Mouse (Mus musculus) kidney, adult 2 months (tissue): ENCODE data around the gene Flywch1. TPM values are rescaled to one million over a fixed set of nuclear protein-coding genes. Genes with fewer than 3 reads are reported as not detected.

Experiments used
- DNase-seq: peaks from one replicate; pipeline ENCODE4 v3.0.0; 2021
- H3K27ac ChIP-seq: fragments of 200-500 bp; 2 replicates; pipeline ENCODE4 v1.5.1; 2012; ENCODE audit warnings: low read depth, low read length, control low read depth, inconsistent platforms; ENCODE audit not compliant: insufficient read depth
- H3K27me3 ChIP-seq: fragments of 200-500 bp; replicated peaks from 2 replicates; pipeline ENCODE4 v1.6.1; 2012; ENCODE audit warnings: mild to moderate bottlenecking, moderate library complexity, low read length, inconsistent platforms; ENCODE audit not compliant: control insufficient read depth, insufficient read depth
- H3K36me3 ChIP-seq: fragments of 200-500 bp; 2 replicates; pipeline ENCODE4 v1.6.1; 2012; ENCODE audit warnings: mild to moderate bottlenecking, moderate library complexity, low read length, inconsistent platforms; ENCODE audit not compliant: control insufficient read depth, insufficient read depth
- H3K4me1 ChIP-seq: fragments of 200-500 bp; 2 replicates; pipeline ENCODE4 v1.6.1; 2011; ENCODE audit warnings: low read length; ENCODE audit not compliant: control insufficient read depth, insufficient read depth
- H3K4me3 ChIP-seq: fragments of 200-500 bp; 2 replicates; pipeline ENCODE4 v1.5.1; 2011; ENCODE audit warnings: mild to moderate bottlenecking, low read depth, low read length, control low read depth; ENCODE audit not compliant: insufficient read depth
- CTCF ChIP-seq: fragments of 200-500 bp; conservative IDR thresholded peaks from 2 replicates; pipeline ENCODE4 v1.5.1; 2011; ENCODE audit warnings: low read depth, mild to moderate bottlenecking, control low read depth, low read length, moderate library complexity, mixed read lengths; ENCODE audit not compliant: insufficient read depth, insufficient read length
- POLR2A ChIP-seq: fragments of 200-500 bp; IDR thresholded peaks from one replicate; pipeline ENCODE4 v1.6.1; 2011; ENCODE audit warnings: low read depth, low read length, control low read depth
- WGBS: fragments of 180-500 bp; shearing (Covaris S2); methylation state at CpG from one replicate; pipeline ENCODE4 v1.1.7; 2018; 5-methylcytosine and 5-hydroxymethylcytosine counted together
- polyA plus RNA-seq: library from polyadenylated mRNA; depleted of rRNA; stranded (reverse); fragments of >200 nt; gene quantifications from 2 replicates; pipeline ENCODE4 v1.2.3, GENCODE M21; 2012

Flywch1 gene
- polyA plus RNA-seq, 1 experiment: 41.7 TPM

- H3K36me3 ChIP-seq: no peaks in the 10 kb centered on the region
- DNase-seq: peak; percentile 40
- no peaks in the 10 kb centered on the region for H3K4me1 ChIP-seq
- no peak overlapping the region for H3K27ac ChIP-seq
- WGBS: 6% methylated on average over 44 of the region's 44 CpGs
- TF ChIP-seq CTCF (no peak), POLR2A (no peak)
- peaks cover 4% of the 10 kb centered on the region; the same call in 1 of the 2 replicates for H3K27me3 ChIP-seq
- H3K4me3 ChIP-seq: peak overlapping the region; percentile 29; the same call in 1 of the 2 replicates
Observed at GRCm38 (mm10) chr17:23742210-23742793, 29.1 kb downstream of the Flywch1 start.

GRCm38 (mm10) chr17:23741359-23742209 lies 29.8 kb downstream of the Flywch1 start:
- Histone ChIP-seq H3K27ac (no peak overlapping the region), H3K4me1 (no peaks in the 10 kb centered on the region), H3K36me3 (no peaks in the 10 kb centered on the region), H3K4me3 (no peak overlapping the region), H3K27me3 (peaks cover 4% of the 10 kb centered on the region; the same call in 1 of the 2 replicates)
- DNase-seq: no peak
- no peak for TF ChIP-seq CTCF
- no peak for TF ChIP-seq POLR2A
- 37% methylated on average over 38 of the region's 38 CpGs for WGBS

DNA sequence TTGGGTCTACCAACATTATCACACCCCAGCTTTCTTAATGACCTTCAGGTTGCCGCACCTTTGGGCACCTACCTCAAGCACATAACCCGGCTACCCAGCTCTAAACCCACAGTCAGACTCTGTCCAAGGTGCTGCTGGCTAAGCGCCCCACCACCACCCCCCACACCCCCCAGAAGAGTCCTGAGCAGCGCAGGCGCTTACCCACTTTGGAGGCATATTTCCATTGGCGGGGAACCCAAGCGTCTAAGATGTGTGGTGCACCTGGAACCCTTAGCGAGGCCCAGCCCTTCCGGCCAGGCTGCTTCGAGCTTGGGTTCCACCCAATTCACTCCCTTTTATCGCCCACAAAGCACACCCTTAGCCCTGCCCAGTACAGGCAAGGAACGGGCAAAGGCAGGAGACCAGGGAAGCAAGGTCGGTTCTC lies 30.8 kb downstream of the Flywch1 start, which contains the start of gene Paqr4:
Paqr4 (minus strand) TSS at position 270 of the 424 bp plus-strand sequence.
- peak within 1 kb of the TSS; percentile 62 for H3K4me3 ChIP-seq
- H3K27ac ChIP-seq: no peak within 1 kb of the TSS
- peaks cover 1% of the 10 kb centered on the region; the same call in 1 of the 2 replicates for H3K27me3 ChIP-seq
- no peaks in the 10 kb centered on the region for H3K4me1 ChIP-seq
- DNase-seq: no peak
- 6% methylated on average over 13 of the region's 13 CpGs for WGBS
- TF ChIP-seq CTCF (no peak), POLR2A (no peak)
- H3K36me3 ChIP-seq: no peaks in the 10 kb centered on the region

- no peaks in the 10 kb centered on the region for H3K27me3 ChIP-seq
- peak overlapping the region; percentile 62 for H3K4me3 ChIP-seq
- peak; percentile 94 for DNase-seq
- H3K27ac ChIP-seq: no peak overlapping the region
- under 1% methylated on average over 46 of the region's 46 CpGs for WGBS
- TF ChIP-seq POLR2A (no peak), CTCF (no peak)
- H3K4me1 ChIP-seq: no peaks in the 10 kb centered on the region
- no peaks in the 10 kb centered on the region for H3K36me3 ChIP-seq
Observed at GRCm38 (mm10) chr17:23740136-23740584, 31.2 kb downstream of the Flywch1 start.

DNA sequence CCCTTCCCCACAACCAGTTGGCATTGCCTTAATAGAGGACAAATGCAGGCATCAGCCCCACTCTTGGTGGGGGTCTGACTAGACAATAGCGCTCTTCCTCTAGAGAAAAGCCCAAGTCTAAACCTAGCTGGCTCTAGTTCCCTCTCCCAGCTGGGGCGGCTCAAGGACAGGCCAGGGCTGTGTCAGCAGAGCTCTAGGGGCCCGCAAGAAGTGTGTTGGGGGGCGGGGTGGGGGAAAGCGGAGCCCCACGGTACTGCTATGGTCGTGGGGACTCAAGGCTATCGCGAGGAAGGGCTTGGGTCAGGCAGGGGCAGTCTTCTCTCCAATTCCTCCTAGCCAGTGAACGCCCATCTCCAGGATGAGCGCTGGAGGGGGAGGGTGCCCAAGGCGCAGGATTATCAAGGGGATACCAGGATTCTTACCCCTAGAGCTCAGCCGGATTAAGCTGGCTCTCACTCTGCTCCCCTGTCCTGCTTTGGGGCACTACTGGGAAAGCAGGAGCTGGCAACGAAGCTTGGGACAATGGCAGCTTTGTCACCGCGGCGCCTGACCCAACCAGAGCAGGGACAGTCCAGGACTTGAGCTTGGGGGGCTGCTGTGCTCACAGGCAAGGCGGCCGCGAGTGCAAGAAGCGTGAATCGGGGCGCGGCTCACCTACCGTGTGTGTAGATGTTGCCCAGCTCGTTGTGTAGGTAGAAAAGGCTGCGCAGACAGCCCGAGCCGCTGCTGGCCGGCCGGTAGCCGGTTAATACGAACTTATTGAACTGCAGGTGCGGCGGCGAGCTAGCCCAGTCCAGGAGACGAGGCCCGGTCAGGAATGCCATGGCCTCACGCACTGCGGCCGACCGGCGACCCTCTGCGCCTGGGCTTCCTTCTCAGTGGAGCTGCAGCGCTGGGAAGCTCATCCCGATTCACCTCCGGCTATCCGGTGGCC lies 31.9 kb downstream of the Flywch1 start:
- WGBS: 11% methylated on average over 48 of the region's 48 CpGs
- TF ChIP-seq POLR2A (no peak), CTCF (no peak)
- no peak for DNase-seq
- no peaks in the 10 kb centered on the region for H3K36me3 ChIP-seq
- peak overlapping the region; percentile 62 for H3K4me3 ChIP-seq
- H3K4me1 ChIP-seq: no peaks in the 10 kb centered on the region
- H3K27me3 ChIP-seq: no peaks in the 10 kb centered on the region
- H3K27ac ChIP-seq: no peak overlapping the region

DNA sequence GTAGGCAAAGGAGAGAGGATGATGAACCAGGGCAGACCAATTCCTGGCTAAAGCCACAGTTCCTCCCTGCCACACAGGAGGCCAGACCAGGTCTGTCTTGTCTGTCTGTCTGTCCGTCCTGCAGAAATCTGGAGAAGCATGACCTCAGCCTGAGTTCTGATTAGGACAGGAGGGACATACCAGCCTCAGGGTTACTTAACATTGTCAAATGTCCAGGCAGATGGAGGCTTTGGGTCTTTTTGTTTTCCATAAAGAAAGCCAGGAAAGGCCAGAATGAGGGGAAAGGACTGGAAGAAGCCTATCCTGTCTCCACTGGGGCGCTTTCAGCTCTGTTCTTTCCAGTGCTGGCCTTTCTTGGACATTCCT lies 32.6 kb downstream of the Flywch1 start:
- no peak for DNase-seq
- Histone ChIP-seq H3K4me3 (no peak overlapping the region), H3K36me3 (no peaks in the 10 kb centered on the region), H3K27me3 (no peaks in the 10 kb centered on the region), H3K27ac (no peak overlapping the region), H3K4me1 (no peaks in the 10 kb centered on the region)
- TF ChIP-seq POLR2A: no peak
- no peak for TF ChIP-seq CTCF
- 80% methylated on average over 2 of the region's 2 CpGs for WGBS
